Mouse (Mus musculus) lung, adult 2 months (tissue): ENCODE measurements around the gene BC049730.

Experiments
- CTCF ChIP-seq: fragments of 200-500 bp; IDR thresholded peaks from 2 replicates; pipeline ENCODE4 v1.5.1; 2011; ENCODE audit warnings: mild to moderate bottlenecking, low read length, control low read depth; ENCODE audit not compliant: insufficient read depth
- POLR2A ChIP-seq: fragments of 200-500 bp; IDR thresholded peaks from 2 replicates; pipeline ENCODE4 v1.6.1; 2011; ENCODE audit warnings: low read depth, mild to moderate bottlenecking, control low read depth, low read length, borderline replicate concordance; ENCODE audit errors: extremely low read depth

DNA sequence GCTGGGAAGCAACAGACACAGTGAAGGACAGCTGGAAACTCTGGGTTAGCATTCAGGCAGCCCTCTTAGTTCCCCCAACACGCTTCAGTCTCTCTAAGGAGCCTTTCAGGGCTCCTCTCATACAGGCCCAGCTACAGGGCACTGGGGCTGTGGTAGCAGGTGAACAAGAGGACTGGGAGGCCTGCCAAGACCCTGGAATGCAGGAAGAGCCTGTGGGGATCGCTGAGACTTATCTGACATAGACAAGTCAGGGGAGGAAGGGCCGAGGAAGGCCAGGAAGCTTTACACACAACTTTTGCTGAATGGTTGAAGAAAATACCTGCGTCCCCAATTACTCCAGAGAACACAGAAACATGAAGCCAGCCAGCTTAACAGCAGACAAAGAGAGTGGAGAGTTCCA is 41.7 kb downstream of the BC049730 start:
- no peak for TF ChIP-seq CTCF
- no peak for TF ChIP-seq POLR2A
